Mouse (Mus musculus) kidney, postnatal 0 days (tissue): ENCODE measurements around the gene Dock4. TPM values are rescaled to one million over a fixed set of nuclear protein-coding genes. Genes with fewer than 3 reads are reported as not detected.

Source experiments
- ATAC-seq: fragments of 200-750 bp; cut with Nextera tagmentation; replicated peaks from 2 replicates; pipeline ENCODE4 v1.8.0; 2017; ENCODE audit warnings: low read depth, moderate number of reproducible peaks, moderate TSS enrichment, moderate library complexity; ENCODE audit not compliant: low FRiP score
- DNase-seq: peaks from one replicate; pipeline ENCODE4 v3.0.0-alpha.2; 2016; ENCODE audit warnings: low spot score
- H3K27ac ChIP-seq: fragments of 300-500 bp; sonication (generic); 2 replicates; pipeline ENCODE4 v1.5.1; 2014; ENCODE audit warnings: mild to moderate bottlenecking
- H3K27me3 ChIP-seq: fragments of 300-500 bp; sonication (generic); 2 replicates; pipeline ENCODE4 v1.6.1; 2014; ENCODE audit warnings: low read length, mixed read lengths; ENCODE audit not compliant: insufficient read depth
- H3K36me3 ChIP-seq: fragments of 300-500 bp; sonication (generic); 2 replicates; pipeline ENCODE4 v1.6.1; 2014; ENCODE audit warnings: low read length, mixed read lengths; ENCODE audit not compliant: insufficient read depth
- H3K4me1 ChIP-seq: fragments of 300-500 bp; sonication (generic); replicated peaks from 2 replicates; pipeline ENCODE4 v1.6.1; 2014; ENCODE audit warnings: antibody characterized with exemption, low read length, mixed read lengths; ENCODE audit not compliant: insufficient read depth
- H3K4me2 ChIP-seq: fragments of 300-500 bp; sonication (generic); 2 replicates; pipeline ENCODE4 v1.6.1; 2014; ENCODE audit warnings: mild to moderate bottlenecking, low read length, moderate library complexity, mixed read lengths
- H3K4me3 ChIP-seq: fragments of 300-500 bp; sonication (generic); replicated peaks from 2 replicates; pipeline ENCODE4 v1.5.1; 2014; ENCODE audit warnings: low read depth, low read length
- H3K9ac ChIP-seq: fragments of 300-500 bp; sonication (generic); 2 replicates; pipeline ENCODE4 v1.6.1; 2014; ENCODE audit warnings: low read depth, low read length
- H3K9me3 ChIP-seq: fragments of 300-500 bp; sonication (generic); replicated peaks from 2 replicates; pipeline ENCODE4 v1.6.1; 2016; ENCODE audit warnings: low read length, inconsistent platforms, mixed read lengths
- CTCF ChIP-seq: IDR thresholded peaks from 2 replicates; pipeline ENCODE4 v1.5.1; 2016; ENCODE audit warnings: antibody characterized with exemption, low read depth, mild to moderate bottlenecking, moderate library complexity
- WGBS: fragments of 180-500 bp; shearing (Covaris S2); extraction: QIAGEN DNeasy Blood & Tissue Kit; methylation state at CpG from one replicate; pipeline ENCODE4 v1.1.7; 2014; 5-methylcytosine and 5-hydroxymethylcytosine counted together
- polyA plus RNA-seq: library from polyadenylated mRNA; unstranded; fragments of >200 nt; fragmentation: Nextera tagmentation; extraction: Ambion mirVana; gene quantifications from 2 replicates; pipeline ENCODE4 v1.2.1, GENCODE M21; 2015

Dock4 gene
- polyA plus RNA-seq, 1 experiment from 2014 or later = 7.0 TPM

GRCm38 (mm10) chr12:40894695-40895094, 448.9 kb downstream of the Dock4 start:
- Histone ChIP-seq H3K27ac (no peak overlapping the region), H3K27me3 (no peaks in the 10 kb centered on the region), H3K4me3 (no peak overlapping the region), H3K4me1 (no peaks in the 10 kb centered on the region), H3K4me2 (no peak overlapping the region), H3K9ac (no peak overlapping the region), H3K9me3 (no peaks in the 10 kb centered on the region), H3K36me3 (no peaks in the 10 kb centered on the region)
- ATAC-seq (no peak), DNase-seq (no peak)
- no peak for TF ChIP-seq CTCF
- 90% methylated on average over 5 of the region's 5 CpGs for WGBS

Other genes with a start within 250 kb of the Dock4 start
- 0.13 TPM in 1 of 2 replicates, not detected in the other for gene Lsmem1, start 246.5 kb upstream of the Dock4 start, polyA plus RNA-seq
- gene Ifrd1, start 197.4 kb upstream of the Dock4 start, polyA plus RNA-seq = 107 and 119 TPM in 2 replicates
- gene Zfp277, start 50 bp upstream of the Dock4 start, polyA plus RNA-seq = 41.8 TPM in 2 replicates